Mouse (Mus musculus) CH12.LX (cell line): ENCODE measurements around the gene 1700017B05Rik. TPM values are rescaled to one million over a fixed set of nuclear protein-coding genes. Genes with fewer than 3 reads are reported as not detected.

Experiments used
- DNase-seq: peaks from one replicate; pipeline ENCODE4 v3.0.0-alpha.2; 2013; ENCODE audit errors: extremely low read depth
- H3K27ac ChIP-seq: 2 replicates; pipeline ENCODE4 v1.5.1; 2012; ENCODE audit warnings: low read depth, mild to moderate bottlenecking, control low read depth, moderate library complexity; ENCODE audit not compliant: insufficient read depth
- H3K27me3 ChIP-seq: replicated peaks from 2 replicates; pipeline ENCODE3; 2012; ENCODE audit warnings: inconsistent platforms
- H3K36me3 ChIP-seq, 2 experiments: replicated peaks in 1 of 2; 2 replicates each; pipeline versions ENCODE3 to v1.6.1; 2012; ENCODE audit warnings: inconsistent platforms in 1 of 2, low read length in 1 of 2, mild to moderate bottlenecking in 1 of 2, mixed read lengths in 1 of 2, moderate library complexity in 1 of 2; ENCODE audit not compliant: control insufficient read depth in 1 of 2, insufficient read depth in 1 of 2
- H3K4me1 ChIP-seq, 2 experiments: 2 replicates each; pipeline ENCODE4 v1.6.1; 2012; ENCODE audit warnings: inconsistent platforms in 1 of 2, moderate library complexity in 1 of 2; ENCODE audit not compliant: insufficient read depth in 2 of 2, control insufficient read depth in 1 of 2
- H3K4me2 ChIP-seq: 2 replicates; pipeline ENCODE4 v1.6.1; 2012; ENCODE audit warnings: low read depth, mild to moderate bottlenecking, control low read depth; ENCODE audit not compliant: poor library complexity, insufficient read depth, severe bottlenecking
- H3K4me3 ChIP-seq, 3 experiments: fragments of 150-350 bp in 1 of 3; sonication (generic) in 1 of 3; replicated peaks in 1 of 3; 2 replicates each; pipeline versions ENCODE3 to v1.5.1; 2011 to 2012; ENCODE audit warnings: low read depth in 2 of 3, low read length in 2 of 3, mild to moderate bottlenecking in 2 of 3, moderate library complexity in 2 of 3, control low read depth in 1 of 3, improper control_type of control experiment in 1 of 3, inconsistent platforms in 1 of 3, mixed read lengths in 1 of 3; ENCODE audit not compliant: poor library complexity in 1 of 3
- H3K79me2 ChIP-seq: replicated peaks from 2 replicates; pipeline ENCODE4 v1.6.1; 2012; ENCODE audit warnings: mild to moderate bottlenecking, moderate library complexity; ENCODE audit not compliant: control insufficient read depth, poor library complexity, insufficient read depth, severe bottlenecking; ENCODE audit errors: extremely low read depth
- H3K9ac ChIP-seq: 2 replicates; pipeline ENCODE4 v1.6.1; 2012; ENCODE audit warnings: low read depth, mild to moderate bottlenecking, control low read depth, moderate library complexity; ENCODE audit not compliant: insufficient read depth
- H3K9me3 ChIP-seq: replicated peaks from 2 replicates; pipeline ENCODE3; 2012; ENCODE audit warnings: low read length, inconsistent platforms, mixed read lengths
- CTCF ChIP-seq, 2 experiments: IDR thresholded peaks in 1 of 2; conservative IDR thresholded peaks in 1 of 2; 2 replicates each; pipeline ENCODE4 v1.5.1; 2011 to 2012; ENCODE audit warnings: low read depth in 2 of 2, low read length in 2 of 2, improper control_type of control experiment in 1 of 2, inconsistent platforms in 1 of 2, mild to moderate bottlenecking in 1 of 2, moderate library complexity in 1 of 2
- ELF1 ChIP-seq: IDR thresholded peaks from 2 replicates; pipeline ENCODE4 v1.6.1; 2014; ENCODE audit warnings: low read depth, mild to moderate bottlenecking, inconsistent platforms, low read length, improper control_type of control experiment
- MEF2A ChIP-seq: IDR thresholded peaks from 2 replicates; pipeline ENCODE4 v1.6.1; 2014; ENCODE audit warnings: low read depth, mild to moderate bottlenecking, inconsistent platforms, low read length, improper control_type of control experiment, borderline replicate concordance
- PAX5 ChIP-seq: IDR thresholded peaks from 2 replicates; pipeline ENCODE4 v1.6.1; 2012; ENCODE audit warnings: low read length, inconsistent platforms, mixed read lengths
- RAD21 ChIP-seq: IDR thresholded peaks from 2 replicates; pipeline ENCODE4 v1.6.1; 2011; ENCODE audit warnings: low read depth, mild to moderate bottlenecking, low read length, improper control_type of control experiment, moderate library complexity
- SIN3A ChIP-seq: IDR thresholded peaks from 2 replicates; pipeline ENCODE4 v1.6.1; 2012; ENCODE audit warnings: low read length, improper control_type of control experiment, inconsistent platforms
- SMC3 ChIP-seq: IDR thresholded peaks from 2 replicates; pipeline ENCODE4 v1.6.1; 2011; ENCODE audit warnings: low read depth, low read length, improper control_type of control experiment
- USF1 ChIP-seq: IDR thresholded peaks from 2 replicates; pipeline ENCODE4 v1.6.1; 2014; ENCODE audit warnings: low read depth, mild to moderate bottlenecking, inconsistent platforms, low read length, improper control_type of control experiment
- dilution Hi-C: fragments of 300-500 bp; cut with MboI; formaldehyde crosslinking; loops from 2 replicates; pipeline ENCODE4 v1.14.3; 2020; ENCODE audit warnings: low sequenced_read_pairs; ENCODE audit not compliant: extremely low pct_unique_long_range_greater_than_20kb, extremely low pct_ligation_motif_present
- in situ Hi-C: fragments of 300-500 bp; cut with MboI; formaldehyde crosslinking; loops from 3 replicates; pipeline ENCODE4 v1.14.3; 2019; ENCODE audit warnings: low sequenced_read_pairs, low pct_ligation_motif_present, low pct_unique_long_range_greater_than_20kb, mixed read lengths
- polyA plus RNA-seq: library from polyadenylated mRNA; unstranded; fragments of >175 nt; gene quantifications from 2 replicates; pipeline ENCODE4 v1.2.1, GENCODE M21; 2012; ENCODE audit warnings: low read depth; ENCODE audit not compliant: insufficient read length
- total RNA-seq, 2 experiments: library from RNA; depleted of rRNA; stranded (reverse); fragments of 300-350 nt in 1 of 2; fragments of >200 nt in 1 of 2; gene quantifications; 2 replicates each; pipeline ENCODE4 v1.2.3; 2012 to 2014

Gene 1700017B05Rik
- total and polyA plus RNA-seq, 3 experiments = 26.4 to 56.0 (median 38.6) TPM

DNA sequence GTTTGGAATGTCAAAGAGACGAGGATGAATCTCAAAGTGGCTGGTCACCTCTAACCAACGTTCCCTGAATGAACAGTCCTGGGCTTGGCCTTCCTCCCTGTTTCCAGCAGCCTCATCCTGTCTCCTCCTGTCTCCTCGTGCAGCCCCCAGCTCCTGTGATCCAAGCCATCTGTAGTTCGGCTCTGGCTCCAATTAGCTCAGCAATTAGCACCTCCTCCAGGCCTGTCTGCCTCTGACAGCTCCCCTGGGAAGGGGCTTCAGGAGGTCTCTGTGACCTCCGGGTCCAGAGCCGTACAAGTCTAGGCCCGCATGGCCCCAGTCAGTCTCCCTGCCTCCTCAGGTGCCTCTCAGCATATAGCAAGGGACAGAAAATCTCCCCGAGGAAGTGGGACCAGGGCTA, 8.0 kb upstream of the 1700017B05Rik start:
- no peak overlapping the region for H3K4me2 ChIP-seq
- in situ Hi-C loops (no loop called here), dilution Hi-C loops (no loop called here)
- H3K4me1 ChIP-seq = peaks cover 41 to 87% of the 10 kb centered on the region in 2 experiments
- H3K27ac ChIP-seq = no peak overlapping the region
- H3K27me3 ChIP-seq = no peaks in the 10 kb centered on the region
- H3K36me3 ChIP-seq = no peaks in the 10 kb centered on the region
- no peaks in the 10 kb centered on the region for H3K79me2 ChIP-seq
- no peak for DNase-seq
- no peak overlapping the region for H3K4me3 ChIP-seq
- H3K9ac ChIP-seq = no peak overlapping the region
- H3K9me3 ChIP-seq = no peaks in the 10 kb centered on the region
- TF ChIP-seq ELF1 (no peak), SIN3A (no peak), MEF2A (no peak)
- TF ChIP-seq, all 38 proteins: peak for 0

DNA sequence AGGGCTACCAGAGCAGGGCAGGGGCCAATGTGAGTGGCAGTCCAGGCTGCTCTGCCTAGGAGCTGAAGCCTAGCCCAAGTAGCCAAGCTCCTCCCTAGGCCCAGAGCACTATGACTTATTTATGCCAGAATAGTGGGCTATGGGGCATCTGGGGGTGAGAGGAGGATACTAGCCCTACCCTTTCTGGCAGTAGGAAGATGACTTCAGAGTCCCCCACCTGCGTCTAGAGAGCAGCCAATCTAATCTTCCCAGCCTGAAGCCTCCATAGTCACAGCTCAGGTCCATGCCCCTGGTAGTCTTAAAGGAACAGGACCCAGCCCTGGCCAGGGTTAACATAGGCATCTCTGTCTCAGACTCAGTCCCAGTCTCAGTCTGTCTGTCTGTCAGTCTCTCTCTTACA, 7.0 kb upstream of the 1700017B05Rik start:
- no peak overlapping the region for H3K9ac ChIP-seq
- H3K27ac ChIP-seq = no peak overlapping the region
- no peak for DNase-seq
- in situ Hi-C loops (no loop called here), dilution Hi-C loops (no loop called here)
- no peaks in the 10 kb centered on the region for H3K79me2 ChIP-seq
- no peak overlapping the region for H3K4me2 ChIP-seq
- H3K9me3 ChIP-seq = no peaks in the 10 kb centered on the region
- no peak for TF ChIP-seq PAX5
- no peaks in the 10 kb centered on the region for H3K36me3 ChIP-seq
- H3K27me3 ChIP-seq = no peaks in the 10 kb centered on the region
- peaks cover 38 to 86% of the 10 kb centered on the region in 2 experiments for H3K4me1 ChIP-seq
- H3K4me3 ChIP-seq = no peak overlapping the region

DNA sequence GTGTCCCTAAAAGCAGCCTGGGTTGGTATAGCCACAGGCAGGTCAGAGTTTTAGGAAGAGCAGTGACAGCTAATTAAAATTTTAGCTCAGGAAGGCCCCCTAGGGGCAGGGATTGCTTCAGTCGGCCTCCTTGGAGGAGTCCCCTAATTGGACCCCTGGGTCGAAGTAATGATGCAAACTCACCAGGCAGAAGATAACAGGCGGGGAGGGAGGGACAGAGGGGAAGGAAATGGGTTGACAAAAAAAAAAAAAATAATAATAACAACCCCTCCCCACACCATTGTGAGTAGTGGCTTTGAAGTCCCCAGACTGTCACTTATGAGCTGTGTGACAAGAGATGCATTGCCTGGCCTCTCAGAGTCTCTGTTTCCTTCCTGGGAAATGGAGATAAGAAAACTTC, 6.2 kb upstream of the 1700017B05Rik start:
- Histone ChIP-seq H3K4me3 (no peak overlapping the region), H3K36me3 (no peaks in the 10 kb centered on the region), H3K4me2 (no peak overlapping the region), H3K9me3 (no peaks in the 10 kb centered on the region), H3K4me1 (peaks cover 42 to 88% of the 10 kb centered on the region in 2 experiments), H3K79me2 (no peaks in the 10 kb centered on the region), H3K27me3 (no peaks in the 10 kb centered on the region), H3K9ac (no peak overlapping the region), H3K27ac (no peak overlapping the region)
- dilution Hi-C loops (no loop called here), in situ Hi-C loops (no loop called here)
- no peak for DNase-seq
- TF ChIP-seq USF1 = no peak
- peak; percentile 6 for TF ChIP-seq RAD21
- TF ChIP-seq CTCF (conservative IDR thresholded peaks at IDR 0.05 in 1 of 2, IDR thresholded peaks at IDR 0.05 in 1 of 2; ENCODE audit: low read depth in 2 of 2, low read length in 2 of 2) = peak in 1 of 2 experiments; percentile 44; a peak in 2 of 4 replicates
- TF ChIP-seq SMC3 = peak; percentile 13; the same call in 1 of the 2 replicates
